Mouse (Mus musculus) heart, adult 2 months (tissue): Measurements from ENCODE around the gene AB124611. TPM values are rescaled to one million over a fixed set of nuclear protein-coding genes. Genes with fewer than 3 reads are reported as not detected.

ENCODE experiments used
- DNase-seq, 2 experiments: peaks; one replicate each; pipeline ENCODE4 v3.0.0; 2021
- H3K27ac ChIP-seq: fragments of 200-600 bp; 2 replicates; pipeline ENCODE4 v1.8.1; 2022
- H3K27me3 ChIP-seq: fragments of 200-500 bp; 2 replicates; pipeline ENCODE4 v1.6.1; 2012; ENCODE audit warnings: mild to moderate bottlenecking, low read length, inconsistent platforms, mixed read lengths; ENCODE audit not compliant: control insufficient read depth, insufficient read depth
- H3K36me3 ChIP-seq: fragments of 200-500 bp; 2 replicates; pipeline ENCODE4 v1.6.1; 2012; ENCODE audit warnings: low read length, inconsistent platforms; ENCODE audit not compliant: control insufficient read depth, insufficient read depth
- H3K4me1 ChIP-seq: fragments of 200-500 bp; 2 replicates; pipeline ENCODE4 v1.6.1; 2011; ENCODE audit warnings: low read length; ENCODE audit not compliant: control insufficient read depth, insufficient read depth
- H3K4me3 ChIP-seq: fragments of 200-600 bp; 2 replicates; pipeline ENCODE4 v1.8.1; 2022
- H3K79me2 ChIP-seq: fragments of 200-500 bp; replicated peaks from 2 replicates; pipeline ENCODE4 v1.6.1; 2012; ENCODE audit warnings: mild to moderate bottlenecking, inconsistent platforms, low read length, moderate library complexity, mixed read lengths; ENCODE audit not compliant: control insufficient read depth, insufficient read depth
- H3K9ac ChIP-seq: fragments of 200-500 bp; 2 replicates; pipeline ENCODE4 v1.6.1; 2012; ENCODE audit warnings: low read depth, mild to moderate bottlenecking, control low read depth, inconsistent platforms, low read length, mixed read lengths
- CTCF ChIP-seq: fragments of 200-600 bp; IDR thresholded peaks from 2 replicates; pipeline ENCODE4 v1.8.1; 2022; ENCODE audit warnings: antibody characterized with exemption, mild to moderate bottlenecking, moderate library complexity
- EP300 ChIP-seq: fragments of 200-500 bp; IDR thresholded peaks from 2 replicates; pipeline ENCODE4 v1.6.1; 2011; ENCODE audit warnings: low read depth, low read length, control low read depth; ENCODE audit not compliant: insufficient read depth
- POLR2A ChIP-seq: fragments of 200-500 bp; IDR thresholded peaks from 2 replicates; pipeline ENCODE4 v1.6.1; 2011; ENCODE audit warnings: mild to moderate bottlenecking, low read depth, low read length, control low read depth; ENCODE audit not compliant: insufficient read depth
- WGBS: fragments of 180-500 bp; shearing (Covaris S2); methylation state at CpG from one replicate; pipeline ENCODE4 v1.1.7; 2018; 5-methylcytosine and 5-hydroxymethylcytosine counted together
- intact Hi-C: fragments of 180-260 bp; cut with DNase I; formaldehyde crosslinking; loops from one replicate; pipeline ENCODE4 v1.15.1; 2025
- microRNA-seq, 2 experiments: library from miRNA; unstranded; fragments of <30 nt; microRNA quantifications; one replicate each; pipeline ENCODE4 v1.2.0; 2021
- polyA plus RNA-seq: library from polyadenylated mRNA; depleted of rRNA; stranded (reverse); fragments of >200 nt; gene quantifications from 2 replicates; pipeline ENCODE4 v1.2.3, GENCODE M21; 2012; rRNA removed
- total RNA-seq, 2 experiments: library from RNA; stranded (reverse); gene quantifications; 2 replicates each; pipeline ENCODE4 v1.2.3; 2021

AB124611 gene
- total and polyA plus RNA-seq, 3 experiments, result 1.4 to 2.4 (median 1.5) TPM

GRCm38 (mm10) chr9:21594838-21595237 lies 68.9 kb downstream of the AB124611 start:
- H3K79me2 ChIP-seq, result no peaks in the 10 kb centered on the region; the same call in 1 of the 2 replicates
- DNase-seq, result no peak
- intact Hi-C loops, result no loop called here
- H3K27ac ChIP-seq, result no peak overlapping the region
- TF ChIP-seq POLR2A (no peak), CTCF (no peak), EP300 (no peak)
- H3K4me1 ChIP-seq, result peaks cover 9% of the 10 kb centered on the region
- 65% methylated on average over 2 of the region's 2 CpGs for WGBS
- H3K36me3 ChIP-seq, result no peaks in the 10 kb centered on the region; the same call in 1 of the 2 replicates
- H3K9ac ChIP-seq, result no peak overlapping the region
- H3K4me3 ChIP-seq, result no peak overlapping the region
- no peaks in the 10 kb centered on the region for H3K27me3 ChIP-seq

Small RNAs within 50 kb of the gene (microRNA-seq; reads per million reads assigned to microRNA genes)
- 0 reads per million in 2 experiments for gene Mir199a-1

Other genes starting within 250 kb of the AB124611 start
- 10 to 100 TPM; 16.3 to 16.8 TPM for gene Kri1, start 238.2 kb upstream of the AB124611 start, total RNA-seq
- 10.5 and 12.8 TPM in 2 replicates for gene Kri1, start 238.2 kb upstream of the AB124611 start, polyA plus RNA-seq
- 10 to 100 TPM; 11.3 to 15.0 TPM for gene Cdkn2d, start 234.8 kb upstream of the AB124611 start, total RNA-seq
- gene Cdkn2d, start 234.8 kb upstream of the AB124611 start, polyA plus RNA-seq, result 25.0 and 32.9 TPM in 2 replicates
- not detected for gene Ap1m2, start 213.8 kb upstream of the AB124611 start, total RNA-seq
- 1.0 TPM in 1 of 2 replicates, not detected in the other for gene Ap1m2, start 213.8 kb upstream of the AB124611 start, polyA plus RNA-seq
- 10 to 100 TPM; 77.0 to 89.5 TPM for gene Slc44a2, start 205.5 kb upstream of the AB124611 start, total RNA-seq
- gene Slc44a2, start 205.5 kb upstream of the AB124611 start, polyA plus RNA-seq, result 86.8 and 148 TPM in 2 replicates
- 10 to 100 TPM; 27.7 to 29.0 TPM for gene Ilf3, start 158.3 kb upstream of the AB124611 start, total RNA-seq
- gene Ilf3, start 158.3 kb upstream of the AB124611 start, polyA plus RNA-seq, result 22.6 and 29.0 TPM in 2 replicates
- 1 to 10 TPM; 8.3 to 8.5 TPM for gene Qtrt1, start 114.3 kb upstream of the AB124611 start, total RNA-seq
- 19.2 and 20.8 TPM in 2 replicates for gene Qtrt1, start 114.3 kb upstream of the AB124611 start, polyA plus RNA-seq
- 10 to 100 TPM; 63.9 to 64.8 TPM for gene Dnm2, start 101.3 kb upstream of the AB124611 start, total RNA-seq
- 52.1 and 68.2 TPM in 2 replicates for gene Dnm2, start 101.3 kb upstream of the AB124611 start, polyA plus RNA-seq
- 10 to 100 TPM; 40.9 to 47.2 TPM for gene Tmed1, start 15.9 kb upstream of the AB124611 start, total RNA-seq
- gene Tmed1, start 15.9 kb upstream of the AB124611 start, polyA plus RNA-seq, result 48.1 and 58.9 TPM in 2 replicates
- 10 to 100 TPM; 61.5 to 66.5 TPM for gene Carm1, start 20.7 kb downstream of the AB124611 start, total RNA-seq
- 65.4 and 77.6 TPM in 2 replicates for gene Carm1, start 20.7 kb downstream of the AB124611 start, polyA plus RNA-seq
- 10 to 100 TPM; 55.2 to 63.8 TPM for gene Timm29, start 66.5 kb downstream of the AB124611 start, total RNA-seq
- 35.2 and 58.6 TPM in 2 replicates for gene Timm29, start 66.5 kb downstream of the AB124611 start, polyA plus RNA-seq
- gene Yipf2, start 66.7 kb downstream of the AB124611 start, total RNA-seq, result 1 to 10 TPM; 6.4 to 8.0 TPM
- gene Yipf2, start 66.7 kb downstream of the AB124611 start, polyA plus RNA-seq, result 11.2 and 12.5 TPM in 2 replicates
- 10 to 100 TPM; 43.5 to 47.0 TPM for gene Smarca4, start 90.0 kb downstream of the AB124611 start, total RNA-seq
- gene Smarca4, start 90.0 kb downstream of the AB124611 start, polyA plus RNA-seq, result 21.5 and 26.5 TPM in 2 replicates
- 1 to 10 TPM; 3.4 to 4.2 TPM for gene Ldlr, start 197.3 kb downstream of the AB124611 start, total RNA-seq
- 7.2 and 10.2 TPM in 2 replicates for gene Ldlr, start 197.3 kb downstream of the AB124611 start, polyA plus RNA-seq
- 1 to 10 TPM; 5.1 to 6.8 TPM for gene Spc24, start 234.1 kb downstream of the AB124611 start, total RNA-seq
- 6.0 and 6.2 TPM in 2 replicates for gene Spc24, start 234.1 kb downstream of the AB124611 start, polyA plus RNA-seq